Mouse (Mus musculus): Measurements from ENCODE around the gene Klhl22. TPM values are rescaled to one million over a fixed set of nuclear protein-coding genes. Genes with fewer than 3 reads are reported as not detected.

Klhl22 gene
- polyA plus RNA-seq, 1 experiment from 2014 or later, result 48.0 TPM

GRCm38 (mm10) chr16:17804449-17804912 lies 45.1 kb downstream of the Klhl22 start:
- no peak for ATAC-seq (replicated peaks; ENCODE audit: insufficient number of reproducible peaks, low FRiP score, low TSS enrichment, low read depth)
- 1% methylated on average over 33 of the region's 33 CpGs for WGBS

GRCm38 (mm10) chr16:17804982-17805381 lies 45.6 kb downstream of the Klhl22 start:
- no peak overlapping the region for H3K27ac ChIP-seq (replicated peaks; ENCODE audit: low read depth, low read length)
- H3K27me3 ChIP-seq (ENCODE audit: control insufficient read depth, insufficient read depth, low read length), result peaks cover 38% of the 10 kb centered on the region
- H3K4me1 ChIP-seq (ENCODE audit: control insufficient read depth, insufficient read depth, low read length), result peaks cover 43% of the 10 kb centered on the region
- no peak for DNase-seq (ENCODE audit: low spot score)
- no peaks in the 10 kb centered on the region for H3K9me3 ChIP-seq (replicated peaks; ENCODE audit: control insufficient read depth, low read length)
- no peak overlapping the region for H3K4me3 ChIP-seq (ENCODE audit: low read depth, low read length)
- H3K9ac ChIP-seq (replicated peaks; ENCODE audit: low read length), result no peak overlapping the region
- no peak for ATAC-seq (replicated peaks; ENCODE audit: insufficient number of reproducible peaks, low FRiP score, low TSS enrichment, low read depth)
- no peaks in the 10 kb centered on the region; the same call in 1 of the 2 replicates for H3K36me3 ChIP-seq (replicated peaks; ENCODE audit: control insufficient read depth, insufficient read depth, low read depth, low read length)
- H3K4me2 ChIP-seq (ENCODE audit: low read depth, low read length), result peak overlapping the region; percentile 50; the same call in 1 of the 2 replicates
- 17% methylated on average over 7 of the region's 7 CpGs for WGBS

More at GRCm38 (mm10) chr16:17804449-17804912, 45.1 kb downstream of the Klhl22 start:
- peaks cover 39% of the 10 kb centered on the region for H3K27me3 ChIP-seq (ENCODE audit: control insufficient read depth, insufficient read depth, low read length)
- peaks cover 41% of the 10 kb centered on the region for H3K4me1 ChIP-seq (ENCODE audit: control insufficient read depth, insufficient read depth, low read length)
- H3K4me3 ChIP-seq (ENCODE audit: low read depth, low read length), result peak overlapping the region; percentile 24
- peak overlapping the region; percentile 10; the same call in 1 of the 2 replicates for H3K9ac ChIP-seq (replicated peaks; ENCODE audit: low read length)
- H3K27ac ChIP-seq (replicated peaks; ENCODE audit: low read depth, low read length), result no peak overlapping the region
- no peaks in the 10 kb centered on the region for H3K9me3 ChIP-seq (replicated peaks; ENCODE audit: control insufficient read depth, low read length)
- peak; percentile 80 for DNase-seq (ENCODE audit: low spot score)
- H3K36me3 ChIP-seq (replicated peaks; ENCODE audit: control insufficient read depth, insufficient read depth, low read depth, low read length), result no peaks in the 10 kb centered on the region; the same call in 1 of the 2 replicates
- H3K4me2 ChIP-seq (ENCODE audit: low read depth, low read length), result peak overlapping the region; percentile 50

GRCm38 (mm10) chr16:17806581-17807191 lies 47.3 kb downstream of the Klhl22 start:
- no peaks in the 10 kb centered on the region; the same call in 1 of the 2 replicates for H3K36me3 ChIP-seq (replicated peaks; ENCODE audit: control insufficient read depth, insufficient read depth, low read depth, low read length)
- 2% methylated on average over 27 of the region's 50 CpGs for WGBS
- H3K9me3 ChIP-seq (replicated peaks; ENCODE audit: control insufficient read depth, low read length), result no peaks in the 10 kb centered on the region
- H3K4me2 ChIP-seq (ENCODE audit: low read depth, low read length), result peak overlapping the region; percentile 91
- DNase-seq (ENCODE audit: low spot score) (peak; percentile 43), ATAC-seq (replicated peaks; ENCODE audit: insufficient number of reproducible peaks, low FRiP score, low TSS enrichment, low read depth) (no peak)
- peaks cover 42% of the 10 kb centered on the region for H3K4me1 ChIP-seq (ENCODE audit: control insufficient read depth, insufficient read depth, low read length)
- peak overlapping the region; percentile 71 for H3K9ac ChIP-seq (replicated peaks; ENCODE audit: low read length)
- H3K27ac ChIP-seq (replicated peaks; ENCODE audit: low read depth, low read length), result peak overlapping the region; percentile 68; the same call in 1 of the 2 replicates
- H3K27me3 ChIP-seq (ENCODE audit: control insufficient read depth, insufficient read depth, low read length), result peaks cover 31% of the 10 kb centered on the region
- peak overlapping the region; percentile 43 for H3K4me3 ChIP-seq (ENCODE audit: low read depth, low read length)

GRCm38 (mm10) chr16:17807192-17808009 lies 48.0 kb downstream of the Klhl22 start:
- peak; percentile 94 for DNase-seq (ENCODE audit: low spot score)
- Histone ChIP-seq H3K9me3 (replicated peaks; ENCODE audit: control insufficient read depth, low read length) (no peaks in the 10 kb centered on the region), H3K27ac (replicated peaks; ENCODE audit: low read depth, low read length) (peak overlapping the region; percentile 68), H3K36me3 (replicated peaks; ENCODE audit: control insufficient read depth, insufficient read depth, low read depth, low read length) (no peaks in the 10 kb centered on the region; the same call in 1 of the 2 replicates), H3K27me3 (ENCODE audit: control insufficient read depth, insufficient read depth, low read length) (peaks cover 24% of the 10 kb centered on the region), H3K4me3 (ENCODE audit: low read depth, low read length) (peak overlapping the region; percentile 43), H3K9ac (replicated peaks; ENCODE audit: low read length) (peak overlapping the region; percentile 71), H3K4me2 (ENCODE audit: low read depth, low read length) (peak overlapping the region; percentile 91), H3K4me1 (ENCODE audit: control insufficient read depth, insufficient read depth, low read length) (peaks cover 35% of the 10 kb centered on the region)
- ATAC-seq (replicated peaks; ENCODE audit: insufficient number of reproducible peaks, low FRiP score, low TSS enrichment, low read depth), result peak; percentile 58
- 3% methylated on average over 70 of the region's 73 CpGs for WGBS

GRCm38 (mm10) chr16:17809125-17809524 lies 49.7 kb downstream of the Klhl22 start:
- DNase-seq (ENCODE audit: low spot score) (peak; percentile 22), ATAC-seq (replicated peaks; ENCODE audit: insufficient number of reproducible peaks, low FRiP score, low TSS enrichment, low read depth) (no peak)
- WGBS, result 79% methylated on average over 4 of the region's 4 CpGs
- H3K27me3 ChIP-seq (ENCODE audit: control insufficient read depth, insufficient read depth, low read length), result peaks cover 9% of the 10 kb centered on the region
- peak overlapping the region; percentile 18 for H3K9ac ChIP-seq (replicated peaks; ENCODE audit: low read length)
- no peaks in the 10 kb centered on the region for H3K9me3 ChIP-seq (replicated peaks; ENCODE audit: control insufficient read depth, low read length)
- peak overlapping the region; percentile 83 for H3K27ac ChIP-seq (replicated peaks; ENCODE audit: low read depth, low read length)
- H3K4me1 ChIP-seq (ENCODE audit: control insufficient read depth, insufficient read depth, low read length), result peaks cover 19% of the 10 kb centered on the region
- H3K36me3 ChIP-seq (replicated peaks; ENCODE audit: control insufficient read depth, insufficient read depth, low read depth, low read length), result no peaks in the 10 kb centered on the region
- no peak overlapping the region for H3K4me2 ChIP-seq (ENCODE audit: low read depth, low read length)
- no peak overlapping the region for H3K4me3 ChIP-seq (ENCODE audit: low read depth, low read length)

- Histone ChIP-seq H3K4me2 (ENCODE audit: low read depth, low read length) (no peak overlapping the region), H3K9me3 (replicated peaks; ENCODE audit: control insufficient read depth, low read length) (no peaks in the 10 kb centered on the region), H3K27ac (replicated peaks; ENCODE audit: low read depth, low read length) (peak overlapping the region; percentile 83), H3K9ac (replicated peaks; ENCODE audit: low read length) (peak overlapping the region; percentile 10), H3K27me3 (ENCODE audit: control insufficient read depth, insufficient read depth, low read length) (peaks cover 8% of the 10 kb centered on the region), H3K4me3 (ENCODE audit: low read depth, low read length) (no peak overlapping the region), H3K4me1 (ENCODE audit: control insufficient read depth, insufficient read depth, low read length) (peaks cover 16% of the 10 kb centered on the region), H3K36me3 (replicated peaks; ENCODE audit: control insufficient read depth, insufficient read depth, low read depth, low read length) (no peaks in the 10 kb centered on the region)
- WGBS, result 7% methylated on average over 7 of the region's 7 CpGs
- DNase-seq (ENCODE audit: low spot score), result peak; percentile 93
- ATAC-seq (replicated peaks; ENCODE audit: insufficient number of reproducible peaks, low FRiP score, low TSS enrichment, low read depth), result peak; percentile 81
These were observed 50.3 kb downstream of the Klhl22 start for GRCm38 (mm10) chr16:17809711-17810110.

- DNase-seq (ENCODE audit: low spot score) (peak; percentile 80), ATAC-seq (replicated peaks; ENCODE audit: insufficient number of reproducible peaks, low FRiP score, low TSS enrichment, low read depth) (no peak)
- H3K4me1 ChIP-seq (ENCODE audit: control insufficient read depth, insufficient read depth, low read length), result peaks cover 10% of the 10 kb centered on the region
These were observed 52.7 kb downstream of the Klhl22 start for GRCm38 (mm10) chr16:17812120-17812519.

More at GRCm38 (mm10) chr16:17812120-17812519, 52.7 kb downstream of the Klhl22 start:
- WGBS, result 6% methylated on average over 5 of the region's 5 CpGs
- Histone ChIP-seq H3K9ac (replicated peaks; ENCODE audit: low read length) (no peak overlapping the region), H3K4me2 (ENCODE audit: low read depth, low read length) (no peak overlapping the region), H3K36me3 (replicated peaks; ENCODE audit: control insufficient read depth, insufficient read depth, low read depth, low read length) (no peaks in the 10 kb centered on the region), H3K27me3 (ENCODE audit: control insufficient read depth, insufficient read depth, low read length) (peaks cover 2% of the 10 kb centered on the region; the same call in 1 of the 2 replicates), H3K27ac (replicated peaks; ENCODE audit: low read depth, low read length) (no peak overlapping the region), H3K4me3 (ENCODE audit: low read depth, low read length) (no peak overlapping the region), H3K9me3 (replicated peaks; ENCODE audit: control insufficient read depth, low read length) (no peaks in the 10 kb centered on the region)
